Mouse (Mus musculus): Measurements from ENCODE around the gene Neurl4.
"Not testable (repeated sequence)": the region's sequence is repeated elsewhere in the genome, so short reads cannot be mapped to it uniquely, and the experiment has no call there.

The Neurl4 gene

DNA sequence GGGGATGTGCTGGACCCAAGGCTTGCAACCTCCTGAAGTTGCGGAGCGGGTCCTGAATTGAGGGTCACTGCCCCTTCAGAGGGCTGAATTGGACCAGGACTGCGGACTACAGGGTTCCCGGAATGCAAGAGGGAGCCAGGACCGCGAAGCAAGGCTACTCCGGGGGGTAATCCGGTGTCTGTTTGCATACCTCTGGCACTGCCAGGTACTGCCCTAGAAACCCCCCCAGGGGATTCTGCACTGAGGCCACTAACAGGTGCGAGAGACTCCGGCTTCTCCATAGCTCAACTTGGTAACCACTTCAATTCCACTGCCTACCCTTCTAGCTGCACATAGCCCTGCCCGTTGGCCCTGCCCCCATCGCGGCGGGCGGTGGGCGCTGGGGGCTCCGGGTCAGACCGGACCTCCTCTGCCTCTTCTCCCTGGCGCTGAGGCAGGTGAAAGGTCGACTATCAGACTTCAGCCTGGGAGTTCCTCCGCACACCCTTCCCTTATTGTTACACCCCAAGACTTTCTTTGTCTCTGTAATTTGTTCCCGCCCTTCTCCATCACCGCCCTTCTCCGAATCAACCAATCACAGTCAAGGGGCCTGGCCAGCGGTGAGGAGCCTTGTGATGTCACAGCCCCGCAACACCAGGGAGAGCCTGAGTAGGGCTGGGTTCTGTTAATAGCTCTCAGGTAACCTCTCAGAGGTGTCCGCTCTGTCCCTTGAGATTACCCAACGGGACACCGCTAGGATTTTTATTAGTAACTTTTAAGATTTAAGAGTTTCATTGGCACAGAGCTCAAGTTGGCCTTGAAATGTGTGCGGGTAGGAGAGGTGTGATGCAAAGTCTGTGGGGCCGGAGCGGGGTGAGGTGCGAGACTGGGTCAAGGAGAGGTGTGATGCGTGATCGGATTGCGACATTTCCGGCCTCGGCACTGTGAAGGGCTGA lies at the start of gene Neurl4, which contains the start of gene 2810408A11Rik:
Neurl4 (plus strand) TSS at position 602 of the 935 bp plus-strand sequence.
2810408A11Rik (minus strand) TSS at position 517 of the 935 bp plus-strand sequence.
- peak; percentile 92 for DNase-seq

DNA sequence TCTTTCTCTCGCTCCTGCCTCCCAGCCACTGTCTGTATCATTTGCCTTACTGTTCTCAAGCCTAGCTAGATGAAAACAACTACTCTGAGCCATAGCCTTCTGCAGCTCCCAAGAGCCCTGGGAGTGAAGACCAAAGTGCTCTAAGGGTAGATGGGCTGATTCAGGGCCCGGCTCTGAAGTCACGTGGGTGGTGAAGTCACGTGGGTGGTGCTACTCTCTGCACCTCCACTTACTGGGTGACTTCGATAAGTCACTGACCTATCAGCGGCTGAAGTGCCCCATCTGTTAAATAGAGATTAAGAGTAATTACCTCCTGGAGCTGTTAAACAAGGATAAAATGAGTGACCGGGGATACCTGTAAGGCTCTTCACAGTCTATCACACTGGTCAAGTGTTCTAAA lies 46.9 kb upstream of the Neurl4 start:
- no peak for DNase-seq

DNA sequence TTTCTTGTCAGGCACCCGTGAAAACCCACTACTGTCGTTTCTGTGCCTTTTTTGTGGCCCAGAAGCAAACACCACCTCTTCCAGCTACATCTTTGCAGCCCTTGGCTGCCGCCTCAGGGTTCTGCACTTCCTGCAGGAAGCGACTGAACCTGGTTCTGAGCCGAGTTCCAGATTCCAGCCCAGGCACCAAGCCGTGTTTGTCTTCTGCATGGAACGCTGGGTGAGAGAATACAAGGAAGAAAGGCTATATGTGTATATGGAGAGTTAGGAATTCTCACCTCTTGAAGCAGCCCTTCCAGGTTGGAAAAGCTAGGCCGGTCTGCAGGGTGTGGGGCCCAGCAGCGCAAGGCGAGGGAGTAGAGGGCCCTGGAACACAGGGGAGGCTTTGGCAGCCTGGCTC lies 46.2 kb upstream of the Neurl4 start:
- no peak for DNase-seq

DNA sequence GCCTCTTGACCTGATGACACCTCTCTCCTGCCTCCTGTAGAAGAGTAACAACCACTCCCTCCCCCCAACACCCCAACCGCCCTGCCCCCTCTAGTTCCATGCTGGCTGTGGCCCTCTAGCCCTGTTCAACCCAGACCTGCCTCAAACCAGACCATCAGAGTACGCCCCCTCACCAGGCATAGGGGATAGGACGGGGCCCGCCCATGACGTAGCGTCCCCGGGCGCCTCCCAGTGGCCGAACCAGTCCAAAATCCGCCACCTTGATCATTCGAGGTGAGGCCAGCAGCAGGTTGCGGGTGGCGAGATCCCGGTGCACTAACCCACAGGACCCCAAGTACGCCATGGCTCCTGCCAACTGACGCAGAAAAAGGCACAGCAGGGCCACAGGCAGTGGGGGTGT lies 45.5 kb upstream of the Neurl4 start:
- no peak for DNase-seq

DNA sequence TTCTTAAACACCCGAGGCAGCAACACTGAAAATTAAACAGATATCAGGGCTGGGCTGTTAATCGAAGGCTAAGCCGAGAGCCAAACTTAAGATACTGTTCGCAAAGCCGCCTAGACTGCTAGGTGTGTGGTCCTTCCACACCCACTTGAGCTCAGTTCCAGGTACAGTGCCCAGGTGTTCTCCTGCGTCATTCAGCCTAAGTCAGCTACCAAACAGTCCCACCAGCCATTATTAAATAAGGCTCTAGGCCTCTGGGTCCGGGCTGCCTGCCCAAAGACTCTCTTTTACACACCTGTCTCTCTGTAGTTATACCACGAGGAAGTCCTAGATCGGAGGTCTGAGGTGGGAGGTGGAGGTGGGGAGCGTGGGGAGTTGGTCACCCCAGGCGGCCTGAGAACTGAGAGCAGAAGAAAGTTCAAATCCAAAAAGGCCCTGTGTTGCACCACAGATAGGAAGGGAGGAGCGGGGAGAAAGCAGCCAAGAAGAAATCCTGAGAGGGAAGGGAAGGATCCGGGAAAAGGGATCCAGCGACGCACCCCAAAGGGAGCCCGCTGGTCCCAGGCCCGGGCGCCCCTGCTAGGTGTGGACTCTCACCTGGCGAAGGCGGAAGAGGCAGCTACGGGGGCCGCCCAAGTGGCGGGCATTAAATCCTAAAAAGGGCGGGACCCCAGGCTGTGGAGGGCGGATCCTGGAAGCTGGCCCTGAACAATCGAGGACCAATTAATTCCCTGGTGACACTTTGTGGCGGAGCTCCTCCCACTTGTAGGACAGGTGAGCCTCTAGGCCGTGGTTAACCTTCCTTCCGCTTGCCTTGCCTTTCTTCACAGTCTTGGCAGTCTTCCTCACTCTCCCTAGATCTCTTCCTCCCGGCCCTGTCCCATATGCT lies 42.5 kb upstream of the Neurl4 start, which contains the start of gene Tnk1:
Tnk1 (minus strand) TSS at position 618 of the 886 bp plus-strand sequence.
- no peak for DNase-seq

DNA sequence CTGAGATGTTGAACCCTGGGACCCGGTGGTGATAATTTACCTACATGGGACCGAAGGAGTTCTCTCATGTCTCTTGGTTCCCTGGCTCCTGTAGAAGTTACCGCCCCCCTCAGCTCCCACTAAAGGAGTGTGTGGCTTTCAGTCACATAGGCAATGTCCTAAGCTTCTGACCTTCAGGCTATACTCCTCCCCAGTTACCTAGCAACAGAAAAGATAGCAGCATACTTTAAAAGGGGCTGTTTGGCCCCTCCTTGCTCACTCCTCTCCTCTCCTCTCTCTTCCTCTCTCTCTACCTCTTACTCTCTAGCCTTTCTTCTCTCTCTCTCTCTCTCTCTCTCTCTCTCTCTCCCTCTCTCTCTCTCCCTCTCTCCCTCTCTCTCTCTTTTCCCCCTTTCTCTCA lies 37.1 kb upstream of the Neurl4 start:
- DNase-seq, result not testable (repeated sequence)

DNA sequence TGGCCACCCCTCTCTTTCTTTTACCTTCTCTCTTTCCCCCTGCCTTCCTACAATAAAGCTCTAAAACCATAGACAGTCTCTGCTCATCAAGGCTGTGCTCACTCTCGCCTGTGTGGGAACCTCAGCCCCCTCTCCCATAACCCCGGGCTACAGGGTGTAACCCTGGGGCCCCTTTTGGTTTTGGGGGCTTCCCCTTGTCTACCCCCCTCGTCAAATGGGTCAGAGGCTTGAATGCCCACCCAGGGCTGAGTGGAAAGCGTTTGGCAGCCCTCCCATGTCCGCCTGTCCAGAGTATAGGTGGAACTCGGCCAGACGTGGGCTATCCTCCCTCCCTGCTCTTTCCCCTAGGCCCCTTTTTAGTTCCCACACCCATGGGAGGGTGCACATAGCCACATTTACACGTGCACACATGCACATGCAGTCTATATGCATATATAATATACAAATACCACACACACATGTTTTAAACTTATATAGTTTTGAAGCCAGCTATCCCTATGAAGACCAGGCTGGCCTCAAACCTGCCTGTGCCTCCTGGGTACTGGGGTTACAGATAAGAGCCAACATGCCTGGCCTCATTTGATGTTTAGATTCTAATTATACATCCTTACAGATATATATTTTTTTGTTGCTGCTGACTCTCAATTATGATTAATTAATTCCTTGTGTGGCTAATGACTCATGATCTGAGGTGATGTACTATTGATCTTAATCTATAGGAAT lies 36.6 kb upstream of the Neurl4 start:
- DNase-seq, result no peak

DNA sequence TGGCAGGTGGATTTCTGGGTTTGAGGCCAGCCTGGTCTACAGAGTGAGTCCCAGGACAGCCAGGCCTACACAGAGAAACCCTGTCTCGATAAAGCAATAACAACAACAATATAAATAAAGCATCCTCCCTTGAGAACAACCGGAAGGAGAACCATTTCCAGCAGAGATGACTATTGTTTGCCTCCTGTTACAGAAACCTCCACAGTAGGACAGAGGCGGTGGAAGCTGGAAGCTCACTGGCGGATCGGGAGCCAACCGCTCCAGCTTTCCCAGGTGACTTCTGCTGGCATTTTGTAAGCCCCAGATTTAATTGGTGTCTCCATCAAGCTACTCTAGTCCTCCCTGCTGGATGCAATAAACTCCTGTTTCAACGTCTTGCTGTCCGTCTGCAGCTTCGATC lies 35.3 kb upstream of the Neurl4 start:
- DNase-seq, result no peak

DNA sequence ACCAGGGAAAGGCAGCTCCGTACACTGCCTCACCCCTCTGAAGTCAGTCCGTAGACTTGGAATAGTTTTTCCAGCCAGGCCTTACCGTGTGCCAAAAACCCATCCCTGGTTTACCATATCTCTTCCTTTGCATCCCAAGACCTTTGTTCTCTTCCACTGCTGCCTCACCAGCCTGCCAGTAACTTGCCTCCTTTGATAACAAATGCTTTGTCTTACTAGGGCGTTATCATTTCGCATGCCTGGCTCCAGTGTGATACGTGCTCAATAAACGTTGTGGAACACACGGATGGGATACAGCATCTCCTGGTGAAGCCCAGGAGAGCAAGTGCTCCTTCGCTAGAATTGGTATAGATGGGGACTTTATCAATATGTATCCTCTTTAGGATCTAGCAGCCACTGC lies 33.5 kb upstream of the Neurl4 start:
- DNase-seq, result no peak

DNA sequence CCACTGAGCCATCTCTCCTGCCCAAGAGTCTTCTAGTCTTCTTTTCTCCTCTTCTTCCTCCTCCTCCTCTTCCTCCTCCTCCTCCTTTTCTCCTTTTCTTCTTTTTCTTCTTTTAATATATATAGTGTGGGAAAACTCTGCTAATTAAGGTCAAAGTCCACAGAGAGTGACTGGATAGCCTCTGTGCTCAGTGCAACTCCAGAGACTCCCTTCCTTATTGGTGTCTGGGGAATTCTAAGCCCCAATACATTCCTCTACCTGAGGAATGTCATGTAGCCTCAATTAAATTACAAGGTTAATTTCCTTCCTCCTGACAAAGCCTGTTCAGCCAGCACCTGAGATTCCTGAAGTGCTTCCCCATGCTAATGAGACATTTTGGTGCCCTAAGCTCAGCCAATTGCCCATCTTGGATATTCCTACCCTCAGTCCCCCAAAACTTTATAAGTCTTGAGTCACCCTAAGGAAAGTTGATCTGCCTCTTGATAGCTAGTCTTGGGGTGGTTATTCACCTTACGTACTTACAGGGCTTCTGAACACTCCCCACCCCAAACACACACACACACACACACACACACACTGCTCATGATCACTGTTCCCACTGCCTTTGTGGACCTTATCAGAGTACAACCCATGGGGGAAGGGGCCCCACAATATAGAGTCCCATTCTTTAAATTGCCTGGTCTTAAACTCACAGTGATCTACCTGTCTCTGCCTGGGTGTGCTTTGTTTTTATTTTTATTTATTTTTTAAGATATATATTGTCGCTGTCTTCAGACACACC lies 30.4 kb upstream of the Neurl4 start:
- DNase-seq, result no peak

DNA sequence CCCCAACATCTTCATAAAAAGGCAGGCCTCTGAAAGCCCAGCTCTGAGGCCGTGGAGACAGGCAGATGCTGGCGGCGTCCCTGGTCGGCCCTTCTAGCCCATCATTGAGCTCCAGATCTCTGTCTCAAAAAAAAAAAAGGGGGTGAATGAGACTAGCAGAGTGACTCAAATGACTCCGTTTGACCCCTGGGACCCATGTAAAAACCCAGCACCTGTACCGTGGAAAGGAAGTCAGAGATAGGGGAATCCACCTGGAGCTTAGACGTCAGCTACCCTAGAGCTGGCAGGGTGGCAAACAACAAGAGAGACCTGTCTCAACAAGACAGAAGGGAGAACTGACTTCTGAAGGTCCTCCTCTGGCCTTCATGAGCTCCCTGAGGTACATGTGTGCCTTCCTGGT lies 29.1 kb upstream of the Neurl4 start:
- no peak for DNase-seq

DNA sequence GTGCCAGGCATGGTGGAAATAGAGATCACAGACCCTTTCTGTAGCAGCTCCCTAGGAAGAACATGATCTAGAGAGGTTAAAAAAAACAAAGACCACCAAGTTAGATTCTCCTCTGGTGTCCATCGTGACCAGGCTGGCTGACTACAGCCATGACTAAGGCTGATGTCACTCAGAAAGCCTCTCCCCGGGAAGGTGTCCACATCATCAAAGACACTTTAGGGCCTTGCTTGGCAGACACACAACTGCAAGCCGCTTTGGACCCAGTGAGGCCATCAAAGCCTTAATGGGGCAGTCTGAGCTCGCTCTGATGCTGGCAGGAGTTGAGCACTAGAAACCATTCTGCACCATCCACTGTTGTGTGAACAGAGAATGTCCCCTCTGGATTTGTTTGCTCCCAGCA lies 28.4 kb upstream of the Neurl4 start:
- no peak for DNase-seq

DNA sequence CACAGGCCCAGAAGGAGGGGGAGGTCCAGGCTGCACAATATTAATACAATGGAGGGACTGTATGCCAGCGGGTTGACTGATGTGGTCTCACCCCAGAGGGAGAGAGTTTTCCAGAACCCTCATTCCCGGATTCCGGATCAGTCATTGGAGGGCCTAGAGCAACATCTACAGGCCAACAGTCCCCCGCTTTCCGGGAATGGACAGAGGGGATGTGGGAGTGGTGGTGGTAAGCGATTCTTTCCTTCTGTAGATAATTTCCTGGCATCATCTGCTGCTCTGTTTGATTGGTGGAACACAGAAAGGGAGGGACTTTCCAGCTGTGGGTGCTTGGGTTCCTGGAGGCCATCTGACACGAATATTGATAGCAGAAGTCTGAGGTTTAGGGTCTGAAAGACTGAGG lies 24.7 kb upstream of the Neurl4 start:
- peak; percentile 66 for DNase-seq

DNA sequence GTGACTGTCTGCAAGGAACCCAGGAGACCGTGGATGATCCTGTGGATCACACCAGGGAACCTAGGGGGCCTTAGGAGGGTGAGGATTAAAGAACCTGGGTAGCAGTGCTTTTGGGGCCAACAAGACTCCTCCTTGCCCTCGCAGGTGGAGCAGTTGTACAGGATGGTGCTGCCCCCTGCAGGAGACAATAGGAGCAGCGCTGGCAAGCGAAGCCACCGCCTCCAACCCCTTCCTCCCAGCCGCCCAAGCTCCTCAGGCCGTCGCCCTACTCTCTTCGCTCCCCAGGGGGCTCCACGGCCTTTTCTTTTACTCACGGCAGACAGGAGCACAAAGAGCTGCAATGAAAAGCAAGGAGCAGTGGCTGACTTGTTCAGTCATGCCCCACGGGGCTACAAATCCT lies 24.0 kb upstream of the Neurl4 start:
- peak; percentile 72 for DNase-seq

DNA sequence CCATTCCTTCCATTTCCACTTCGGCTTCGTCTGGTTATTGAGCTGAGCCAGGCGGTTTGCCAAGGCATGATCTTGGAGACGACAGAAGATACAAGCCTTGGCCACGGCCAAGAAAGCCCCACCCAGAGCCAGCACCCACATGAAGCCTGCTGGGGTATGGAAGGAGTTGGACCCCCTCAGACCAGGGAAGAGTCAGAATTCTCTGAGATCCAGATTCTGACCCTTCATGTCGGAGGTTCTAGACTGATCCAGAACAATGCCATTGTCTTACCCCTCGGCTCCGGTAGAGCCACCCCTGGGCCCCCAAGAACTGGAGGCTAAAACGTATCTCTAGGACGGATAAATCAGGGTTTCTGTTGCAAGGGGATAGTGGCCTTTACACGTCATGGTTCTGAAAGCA lies 23.0 kb upstream of the Neurl4 start, which contains the start of gene Tmem95:
Tmem95 (minus strand) TSS at position 141 of the 400 bp plus-strand sequence.
- DNase-seq, result no peak

DNA sequence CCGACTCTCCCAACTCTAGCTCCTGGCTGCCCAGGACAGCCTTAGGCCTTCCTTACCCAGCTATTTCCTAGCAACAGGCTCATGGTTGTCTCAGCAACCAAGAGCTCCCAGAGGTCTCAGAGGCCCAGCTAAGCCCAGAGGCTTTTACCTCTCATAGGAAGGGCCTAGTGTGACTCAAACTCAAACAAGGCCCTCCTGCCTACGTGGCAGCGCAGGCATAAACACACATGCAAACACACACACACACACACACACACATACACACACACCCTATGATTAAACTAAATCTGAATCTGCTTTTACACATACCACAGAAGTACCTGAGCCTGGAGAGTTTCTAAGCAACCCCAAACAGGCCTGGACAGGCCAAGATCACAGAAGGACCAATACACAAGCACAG lies 22.5 kb upstream of the Neurl4 start:
- no peak for DNase-seq

DNA sequence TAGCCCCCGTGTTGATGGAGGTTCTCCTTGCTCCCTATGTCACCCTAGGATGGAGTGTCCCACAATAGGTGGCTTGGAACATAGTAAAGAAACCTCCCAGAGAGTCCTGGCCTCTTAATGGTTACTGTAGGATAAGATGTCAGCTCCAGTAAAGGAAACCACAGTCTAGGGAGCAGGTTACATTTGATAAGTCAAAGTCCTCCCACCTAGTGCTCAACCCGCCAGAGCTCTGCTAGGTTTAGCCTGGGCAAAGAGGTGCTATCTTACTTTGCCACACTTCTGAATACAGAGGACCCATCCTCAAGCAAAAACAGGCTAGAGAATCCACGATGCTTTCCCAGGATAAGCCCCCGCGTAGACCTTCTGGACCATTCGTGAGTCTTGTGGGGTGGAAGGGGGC lies 21.9 kb upstream of the Neurl4 start:
- no peak for DNase-seq

DNA sequence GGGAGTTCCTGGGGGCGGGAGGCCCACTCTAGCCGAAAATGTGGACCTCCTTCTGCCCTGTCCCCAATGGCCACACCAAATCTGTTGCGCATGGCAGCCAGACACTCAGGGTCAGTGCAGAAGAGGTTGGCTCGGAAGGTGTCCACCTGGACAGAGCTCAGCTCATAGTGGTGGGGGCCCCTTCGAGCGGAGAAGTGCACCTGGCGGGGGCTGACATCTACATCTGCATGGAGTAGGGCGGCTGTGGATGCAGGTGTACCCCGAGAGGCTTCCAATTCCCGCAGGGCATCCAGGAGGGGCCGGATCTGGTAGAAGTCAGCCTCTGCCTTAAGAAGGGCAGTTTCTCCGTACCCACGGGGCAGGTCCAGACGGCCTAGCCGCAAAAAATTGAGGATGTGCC lies 21.2 kb upstream of the Neurl4 start:
- DNase-seq, result no peak

DNA sequence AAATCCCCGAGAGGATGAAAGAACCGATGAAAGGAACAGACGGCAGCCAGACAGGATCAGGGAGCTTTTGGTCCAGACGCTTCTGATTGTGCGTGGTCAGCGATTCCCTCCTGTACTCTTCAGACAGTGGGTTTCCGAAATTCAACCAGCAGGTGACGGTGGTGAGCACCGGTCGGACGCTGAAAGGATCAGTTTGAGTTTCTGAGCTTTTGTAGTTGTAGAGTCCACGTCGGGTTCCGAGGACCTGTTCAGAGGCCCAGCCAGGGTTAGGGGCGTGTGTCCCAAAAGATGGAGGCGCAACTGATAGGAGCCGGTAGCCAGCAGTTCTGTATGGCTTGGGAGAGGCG lies 20.4 kb upstream of the Neurl4 start:
- no peak for DNase-seq

DNA sequence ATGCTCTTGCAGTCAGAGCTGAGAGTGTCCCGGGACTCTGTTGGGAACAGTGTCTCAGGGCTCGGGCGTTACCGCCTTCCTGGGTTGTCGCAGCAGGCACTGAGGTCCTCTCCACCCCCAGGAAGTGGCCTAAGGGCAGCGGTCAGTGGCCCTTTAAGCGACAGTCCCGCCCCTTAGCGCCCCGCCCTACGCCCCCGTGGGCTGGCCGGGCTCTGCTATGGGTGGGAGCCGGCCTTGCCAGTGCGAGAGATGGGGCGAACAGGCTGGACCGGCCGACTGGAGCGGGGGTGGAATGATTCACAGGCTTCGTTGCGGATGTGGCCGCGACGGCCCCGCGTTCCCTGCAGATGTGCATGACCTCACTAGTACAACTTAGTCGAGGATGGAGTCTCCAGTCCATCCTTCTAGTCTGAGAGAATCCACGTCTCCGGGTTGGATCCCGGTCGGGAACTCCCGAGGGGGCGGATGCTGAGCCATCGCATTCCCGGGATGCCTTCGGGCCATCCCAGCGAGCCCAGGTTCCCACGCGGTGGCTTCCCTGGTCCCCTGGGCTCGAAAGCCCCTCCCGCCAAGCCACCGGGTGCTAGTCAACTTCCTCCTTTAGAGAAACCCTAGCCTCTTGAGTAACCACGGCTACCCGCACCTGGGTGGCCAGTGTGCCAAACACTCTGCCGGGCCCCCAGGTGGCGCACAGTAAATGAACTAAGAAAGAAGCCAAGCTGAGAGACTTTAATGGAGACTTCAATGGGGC lies 19.8 kb upstream of the Neurl4 start, which contains the start of gene Kctd11:
Kctd11 (minus strand) TSS at position 554 of the 751 bp plus-strand sequence.
- DNase-seq, result peak; percentile 88

Measured in layer of hippocampus, adult 9-11 months (tissue).